Mouse (Mus musculus): ENCODE measurements around the gene Slc38a2.

GRCm38 (mm10) chr15:96642436-96643405 lies 56.8 kb downstream of the Slc38a2 start, which contains the start of gene Slc38a1:
- TF ChIP-seq GATA1 (IDR thresholded peaks at IDR 0.05; ENCODE audit: borderline replicate concordance, low read length) (no peak), FLI1 (IDR thresholded peaks at IDR 0.05; ENCODE audit: low read length) (no peak)
